Mouse (Mus musculus): ENCODE data around the gene Lrrc8a. TPM values are rescaled to one million over a fixed set of nuclear protein-coding genes. Genes with fewer than 3 reads are reported as not detected.

Gene Lrrc8a
- polyA plus RNA-seq, 1 experiment, result 11.9 TPM

- peak overlapping the region; percentile 24 for H3K27ac ChIP-seq (replicated peaks; ENCODE audit: low read depth, low read length)
- no peak overlapping the region for H3K4me3 ChIP-seq (ENCODE audit: insufficient read depth, low read depth, low read length)
- H3K4me1 ChIP-seq (ENCODE audit: control insufficient read depth, insufficient read depth, insufficient read length, low read length), result peaks cover 27% of the 10 kb centered on the region
Observed at GRCm38 (mm10) chr2:30250166-30251128, 12.9 kb downstream of the Lrrc8a start.

GRCm38 (mm10) chr2:30251417-30252104 is 14.0 kb downstream of the Lrrc8a start:
- H3K27ac ChIP-seq (replicated peaks; ENCODE audit: low read depth, low read length), result peak overlapping the region; percentile 67
- no peak overlapping the region for H3K4me3 ChIP-seq (ENCODE audit: insufficient read depth, low read depth, low read length)
- H3K4me1 ChIP-seq (ENCODE audit: control insufficient read depth, insufficient read depth, insufficient read length, low read length), result peaks cover 24% of the 10 kb centered on the region

- peaks cover 26% of the 10 kb centered on the region for H3K4me1 ChIP-seq (ENCODE audit: control insufficient read depth, insufficient read depth, insufficient read length, low read length)
- no peak overlapping the region for H3K4me3 ChIP-seq (ENCODE audit: insufficient read depth, low read depth, low read length)
- peak overlapping the region; percentile 67 for H3K27ac ChIP-seq (replicated peaks; ENCODE audit: low read depth, low read length)
Observed at GRCm38 (mm10) chr2:30252521-30252920, 15.0 kb downstream of the Lrrc8a start.

GRCm38 (mm10) chr2:30253809-30254208 is 16.3 kb downstream of the Lrrc8a start:
- Histone ChIP-seq H3K4me3 (ENCODE audit: insufficient read depth, low read depth, low read length) (no peak overlapping the region), H3K27ac (replicated peaks; ENCODE audit: low read depth, low read length) (peak overlapping the region; percentile 67; the same call in 1 of the 2 replicates)

GRCm38 (mm10) chr2:30255631-30256395 is 18.3 kb downstream of the Lrrc8a start:
- no peak overlapping the region for H3K4me3 ChIP-seq (ENCODE audit: insufficient read depth, low read depth, low read length)
- H3K4me1 ChIP-seq (ENCODE audit: control insufficient read depth, insufficient read depth, insufficient read length, low read length), result peaks cover 43% of the 10 kb centered on the region
- H3K27ac ChIP-seq (replicated peaks; ENCODE audit: low read depth, low read length), result no peak overlapping the region

More at GRCm38 (mm10) chr2:30253809-30254208, 16.3 kb downstream of the Lrrc8a start:
- peaks cover 33% of the 10 kb centered on the region for H3K4me1 ChIP-seq (ENCODE audit: control insufficient read depth, insufficient read depth, insufficient read length, low read length)

GRCm38 (mm10) chr2:30256616-30257350 is 19.3 kb downstream of the Lrrc8a start:
- no peak overlapping the region for H3K4me3 ChIP-seq (ENCODE audit: insufficient read depth, low read depth, low read length)
- peaks cover 37% of the 10 kb centered on the region for H3K4me1 ChIP-seq (ENCODE audit: control insufficient read depth, insufficient read depth, insufficient read length, low read length)
- peak overlapping the region; percentile 100 for H3K27ac ChIP-seq (replicated peaks; ENCODE audit: low read depth, low read length)

- H3K27ac ChIP-seq (replicated peaks; ENCODE audit: low read depth, low read length), result peak overlapping the region; percentile 100
- H3K4me3 ChIP-seq (ENCODE audit: insufficient read depth, low read depth, low read length), result no peak overlapping the region
- H3K4me1 ChIP-seq (ENCODE audit: control insufficient read depth, insufficient read depth, insufficient read length, low read length), result peaks cover 33% of the 10 kb centered on the region
Observed at GRCm38 (mm10) chr2:30257699-30258460, 20.4 kb downstream of the Lrrc8a start.

- H3K27ac ChIP-seq (replicated peaks; ENCODE audit: low read depth, low read length), result peak overlapping the region; percentile 100
- peak overlapping the region; percentile 25 for H3K4me3 ChIP-seq (ENCODE audit: insufficient read depth, low read depth, low read length)
- H3K4me1 ChIP-seq (ENCODE audit: control insufficient read depth, insufficient read depth, insufficient read length, low read length), result peaks cover 39% of the 10 kb centered on the region
Observed at GRCm38 (mm10) chr2:30258600-30258999, 21.1 kb downstream of the Lrrc8a start.

- Histone ChIP-seq H3K4me1 (ENCODE audit: control insufficient read depth, insufficient read depth, insufficient read length, low read length) (peaks cover 47% of the 10 kb centered on the region), H3K27ac (replicated peaks; ENCODE audit: low read depth, low read length) (peak overlapping the region; percentile 100), H3K4me3 (ENCODE audit: insufficient read depth, low read depth, low read length) (peak overlapping the region; percentile 25)
Observed at GRCm38 (mm10) chr2:30259131-30260064, 21.9 kb downstream of the Lrrc8a start.

GRCm38 (mm10) chr2:30261064-30261736 is 23.7 kb downstream of the Lrrc8a start:
- Histone ChIP-seq H3K4me1 (ENCODE audit: control insufficient read depth, insufficient read depth, insufficient read length, low read length) (peaks cover 64% of the 10 kb centered on the region), H3K27ac (replicated peaks; ENCODE audit: low read depth, low read length) (peak overlapping the region; percentile 94), H3K4me3 (ENCODE audit: insufficient read depth, low read depth, low read length) (no peak overlapping the region)

- Histone ChIP-seq H3K27ac (replicated peaks; ENCODE audit: low read depth, low read length) (peak overlapping the region; percentile 94), H3K4me1 (ENCODE audit: control insufficient read depth, insufficient read depth, insufficient read length, low read length) (peaks cover 73% of the 10 kb centered on the region), H3K4me3 (ENCODE audit: insufficient read depth, low read depth, low read length) (no peak overlapping the region)
Observed at GRCm38 (mm10) chr2:30261921-30262839, 24.7 kb downstream of the Lrrc8a start.

All from brown adipose tissue, adult 24 weeks (tissue).